Mouse (Mus musculus): ENCODE data around the gene Abi1.

DNA sequence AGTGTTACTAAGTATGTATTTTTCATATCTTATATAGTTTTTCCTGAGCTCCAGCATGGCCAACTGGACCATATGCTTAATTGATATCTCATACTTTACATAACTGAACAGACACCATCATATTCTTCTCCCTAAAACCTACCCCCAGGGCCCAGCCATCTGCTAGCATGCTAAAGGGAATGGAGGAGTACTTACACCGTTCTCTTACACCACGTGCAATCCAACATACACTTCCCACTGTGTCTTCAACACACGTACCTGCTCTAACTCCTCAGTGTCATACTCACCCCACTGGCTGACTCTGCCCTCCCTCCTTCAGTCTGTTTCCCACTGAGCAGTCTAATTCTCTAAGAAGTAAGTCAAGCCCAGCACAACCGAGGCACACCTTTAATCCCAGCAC lies 11.2 kb downstream of the Abi1 start:
- TF ChIP-seq CTCF (IDR thresholded peaks at IDR 0.05; ENCODE audit: low read depth) (no peak), EP300 (optimal IDR thresholded peaks at IDR 0.05) (no peak)

Measured in stomach, postnatal 0 days (tissue).